Mouse (Mus musculus) left cerebral cortex, postnatal 25 days (tissue): Measurements from ENCODE around the gene Bnipl. TPM values are rescaled to one million over a fixed set of nuclear protein-coding genes. Genes with fewer than 3 reads are reported as not detected.

Source experiments
- DNase-seq, 2 experiments: peaks; one replicate each; pipeline ENCODE4 v3.0.0; 2022; ENCODE audit warnings: low spot score in 2 of 2, mixed read lengths in 1 of 2
- intact Hi-C: fragments of 180-260 bp; cut with DNase I; formaldehyde crosslinking; loops from one replicate; pipeline ENCODE4 v1.15.1; 2025
- total RNA-seq, 2 experiments: library from RNA; stranded (reverse); gene quantifications; 2 replicates each; pipeline ENCODE4 v1.2.3; 2021

Gene Bnipl
- total RNA-seq, 2 experiments from 2014 or later = 0.62 to 0.66 TPM

DNA sequence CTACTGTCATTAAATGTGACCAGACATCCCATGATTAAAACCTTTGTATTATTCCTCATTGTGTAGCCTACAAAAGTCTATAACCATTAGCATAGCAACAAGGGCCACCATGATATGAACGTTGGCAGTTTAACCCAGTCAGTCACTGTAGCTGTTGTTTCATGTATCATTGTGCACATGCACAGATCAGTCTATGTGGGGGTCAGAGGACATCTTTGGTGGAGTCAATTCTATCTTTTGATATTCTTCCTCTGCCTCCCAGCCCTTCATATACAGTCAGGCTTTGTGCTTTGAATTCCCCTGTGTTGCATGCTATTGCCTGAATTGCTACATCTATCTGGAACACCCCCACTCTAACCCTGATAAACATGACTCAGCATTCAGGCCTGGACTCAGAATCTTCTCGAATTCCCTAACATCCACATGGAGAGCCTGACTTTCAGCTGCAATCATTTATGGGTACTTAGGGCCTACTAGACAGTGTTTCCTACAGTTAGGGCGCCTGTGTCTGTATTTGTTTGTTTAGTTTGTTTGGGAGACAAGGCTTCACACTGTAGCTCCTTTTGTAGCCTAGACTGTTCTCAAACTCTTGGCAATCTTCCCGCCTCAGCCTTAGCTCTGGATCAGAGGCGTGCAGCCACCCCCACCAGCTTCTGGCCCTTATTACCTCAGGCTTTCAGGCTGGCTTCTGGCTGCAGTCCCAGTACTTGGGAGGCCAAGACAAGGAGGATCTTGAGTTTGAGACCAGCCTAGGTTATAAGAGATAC, 4.3 kb downstream of the Bnipl start:
- intact Hi-C loops = no loop called here
- DNase-seq = peak; percentile 38 to 72

DNA sequence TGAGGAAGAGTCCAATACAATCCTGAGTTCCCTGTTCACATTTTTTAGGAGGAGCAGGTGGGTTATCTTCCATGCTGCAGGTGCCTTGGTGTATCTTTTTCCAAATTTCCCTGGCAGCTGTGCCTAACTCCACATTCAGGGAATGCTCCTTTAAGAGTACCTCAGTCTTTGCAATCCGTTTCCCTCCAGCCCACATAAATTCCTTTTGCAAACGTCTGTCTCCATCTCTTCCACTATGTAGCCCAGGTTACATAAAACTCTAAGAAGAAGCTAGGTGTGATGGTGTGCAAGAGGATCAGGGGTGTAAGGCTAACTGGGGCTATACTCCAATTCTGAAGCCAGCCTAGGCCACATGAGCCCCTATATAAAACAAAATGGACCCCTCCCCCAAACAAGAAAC, 7.9 kb downstream of the Bnipl start:
- intact Hi-C loops = no loop called here

DNA sequence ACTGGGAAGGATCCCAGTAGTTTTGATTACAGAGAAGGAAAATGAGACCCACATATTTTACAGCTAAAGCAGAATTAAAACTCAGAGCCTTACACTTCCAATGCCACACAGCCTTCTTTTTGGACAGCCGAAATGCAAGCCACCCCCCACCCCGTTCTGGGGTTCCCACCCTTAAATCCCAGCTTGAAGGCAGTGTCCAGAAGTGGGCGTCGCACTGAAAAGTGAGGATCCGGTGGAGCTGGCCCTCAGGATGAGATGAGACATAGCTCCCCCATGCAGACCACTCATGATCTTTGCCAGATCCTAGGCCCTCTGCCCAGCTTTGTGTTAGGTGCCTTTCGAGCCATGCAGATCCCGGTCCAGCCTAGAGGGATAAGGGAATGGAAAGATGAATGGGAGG, 9.5 kb downstream of the Bnipl start, which contains the start of gene Gm128:
Gene Gm128 (minus strand): TSS at position 101 of the 400 bp plus-strand sequence.
- intact Hi-C loops = no loop called here
- DNase-seq = no peak

More for the DNA sequence above, 7.9 kb downstream of the Bnipl start:
- DNase-seq = peak in 1 of 2 experiments; percentile 62

DNA sequence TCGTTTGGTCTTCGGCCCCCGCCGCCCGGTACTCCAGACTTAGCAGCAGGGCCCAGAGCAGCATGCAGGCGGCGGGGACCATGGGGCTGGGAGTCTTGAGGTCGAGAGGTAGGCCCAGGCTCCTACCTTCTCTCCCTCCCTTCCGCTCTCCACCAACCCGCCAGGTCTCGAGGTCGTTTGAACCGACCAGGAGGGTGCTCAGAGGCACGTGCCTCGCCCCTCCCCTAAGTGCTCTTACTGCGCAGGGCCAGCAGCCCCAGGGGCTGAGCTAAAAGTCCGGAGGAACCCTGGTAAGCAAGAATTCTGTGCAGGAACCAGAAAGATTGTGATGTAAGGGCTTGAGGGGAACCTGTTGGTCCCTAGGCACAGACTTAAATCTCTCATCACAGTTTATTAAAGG, 10.1 kb downstream of the Bnipl start:
- intact Hi-C loops = no loop called here
- no peak for DNase-seq

DNA sequence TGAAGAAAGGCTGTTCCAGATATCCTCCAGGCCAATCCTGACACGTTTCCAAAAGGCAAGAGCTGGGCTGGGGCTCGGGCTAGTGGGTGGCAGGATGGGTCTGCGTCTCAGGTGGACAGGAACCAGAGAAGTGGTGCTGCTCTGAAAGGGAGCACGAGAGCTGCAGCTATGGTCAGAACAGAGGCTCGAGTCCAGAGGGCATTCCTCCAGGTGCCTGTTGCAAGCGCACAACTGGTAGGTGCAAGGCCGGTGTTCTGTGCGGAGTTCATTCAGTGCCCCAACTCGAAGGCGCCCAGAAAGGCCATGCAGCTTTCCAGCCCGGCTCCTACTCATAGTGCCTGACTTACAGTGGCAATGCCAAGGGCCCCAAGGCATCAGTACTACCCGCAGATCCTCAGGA, 11.0 kb downstream of the Bnipl start:
- intact Hi-C loops = no loop called here
- DNase-seq = no peak

DNA sequence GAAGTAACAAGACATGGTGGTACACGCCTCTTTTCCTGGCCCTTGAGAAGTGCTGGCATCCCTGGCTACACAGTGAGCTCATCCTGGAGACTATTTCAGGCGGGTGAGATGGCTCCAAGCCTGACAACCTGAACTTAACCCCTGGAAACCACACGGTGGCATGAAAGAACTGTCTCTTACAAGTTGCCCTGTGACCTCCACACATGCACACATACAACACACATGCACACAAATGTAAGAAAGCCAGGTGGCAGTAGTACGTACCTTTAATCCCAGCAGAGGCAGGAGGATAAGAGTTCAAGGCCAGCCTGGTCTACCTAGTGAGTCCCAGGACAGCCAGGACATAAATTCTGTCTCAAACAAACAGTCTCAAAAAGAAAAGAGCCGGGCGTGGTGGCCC, 12.0 kb downstream of the Bnipl start:
- no peak for DNase-seq
- intact Hi-C loops = no loop called here

DNA sequence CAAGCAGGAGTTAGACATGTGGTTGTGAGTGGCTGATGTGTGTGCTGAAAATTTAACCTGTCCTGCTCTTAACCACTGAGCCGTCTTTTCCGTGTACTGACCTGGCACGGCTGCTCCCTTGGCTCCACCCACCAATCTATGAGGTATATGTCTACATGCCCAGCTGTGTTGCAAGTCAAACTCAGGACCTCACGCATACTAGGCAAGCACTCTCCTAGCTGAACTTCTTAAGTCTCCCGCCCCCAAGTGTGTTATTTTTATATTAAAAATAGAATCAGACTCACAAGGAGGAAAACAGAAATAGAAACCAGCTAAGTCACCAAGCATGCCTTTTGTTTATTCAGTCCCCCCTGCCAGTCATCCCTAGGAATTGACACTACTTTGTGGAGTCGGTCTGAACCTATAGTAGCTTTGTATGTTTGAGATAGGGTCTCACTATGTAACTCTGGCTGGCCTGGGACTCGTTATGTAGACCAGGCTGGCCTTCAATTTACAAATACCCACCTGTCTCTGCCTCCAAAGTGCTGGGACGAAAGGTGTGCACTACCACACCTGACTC, 13.4 kb downstream of the Bnipl start:
- DNase-seq = no peak
- intact Hi-C loops = no loop called here

DNA sequence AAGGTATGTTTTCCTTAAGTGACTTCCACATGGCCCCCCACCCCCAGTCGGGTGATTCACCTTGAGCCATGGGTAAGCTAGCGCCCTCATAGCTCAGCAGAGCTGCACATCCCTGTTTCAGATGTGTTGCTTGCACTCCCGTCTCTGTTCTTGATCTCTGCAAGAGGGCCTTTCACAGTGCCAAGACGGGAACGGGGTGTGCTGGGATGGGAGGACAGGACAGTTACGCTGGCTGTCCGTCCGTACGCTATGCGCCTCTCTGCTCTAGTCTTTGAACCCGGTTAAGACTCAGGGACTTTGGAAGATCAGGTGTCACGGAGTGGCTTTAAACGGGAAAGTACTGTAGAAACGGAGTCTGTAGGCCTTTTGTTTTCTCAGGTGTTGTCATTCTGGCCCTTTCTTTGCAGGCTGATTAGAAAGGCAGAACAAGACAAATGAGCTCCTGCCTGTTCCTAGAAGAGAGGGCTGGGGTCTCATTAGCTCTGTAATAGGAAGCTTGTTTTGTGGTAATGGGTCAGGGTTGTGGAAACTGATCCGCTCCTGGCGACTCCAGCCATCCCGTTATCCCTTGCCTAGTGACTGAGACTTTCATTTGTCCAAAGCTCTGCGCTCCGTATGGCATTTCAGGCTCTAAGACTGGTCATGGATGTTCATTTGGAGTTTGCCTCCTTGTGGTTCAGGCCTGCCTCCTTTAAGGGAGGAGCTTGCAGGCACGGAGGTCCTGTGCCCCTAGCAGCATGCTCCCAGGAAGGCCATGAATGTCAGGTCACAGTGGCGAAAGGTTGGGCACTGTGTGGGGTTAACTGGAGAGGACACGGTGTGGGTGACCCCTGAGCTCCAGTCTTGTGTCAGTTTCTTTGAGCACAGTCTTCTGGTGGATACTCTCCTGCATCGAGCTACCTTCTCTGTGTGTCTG, 15.3 kb downstream of the Bnipl start:
- no peak for DNase-seq
- intact Hi-C loops = no loop called here

DNA sequence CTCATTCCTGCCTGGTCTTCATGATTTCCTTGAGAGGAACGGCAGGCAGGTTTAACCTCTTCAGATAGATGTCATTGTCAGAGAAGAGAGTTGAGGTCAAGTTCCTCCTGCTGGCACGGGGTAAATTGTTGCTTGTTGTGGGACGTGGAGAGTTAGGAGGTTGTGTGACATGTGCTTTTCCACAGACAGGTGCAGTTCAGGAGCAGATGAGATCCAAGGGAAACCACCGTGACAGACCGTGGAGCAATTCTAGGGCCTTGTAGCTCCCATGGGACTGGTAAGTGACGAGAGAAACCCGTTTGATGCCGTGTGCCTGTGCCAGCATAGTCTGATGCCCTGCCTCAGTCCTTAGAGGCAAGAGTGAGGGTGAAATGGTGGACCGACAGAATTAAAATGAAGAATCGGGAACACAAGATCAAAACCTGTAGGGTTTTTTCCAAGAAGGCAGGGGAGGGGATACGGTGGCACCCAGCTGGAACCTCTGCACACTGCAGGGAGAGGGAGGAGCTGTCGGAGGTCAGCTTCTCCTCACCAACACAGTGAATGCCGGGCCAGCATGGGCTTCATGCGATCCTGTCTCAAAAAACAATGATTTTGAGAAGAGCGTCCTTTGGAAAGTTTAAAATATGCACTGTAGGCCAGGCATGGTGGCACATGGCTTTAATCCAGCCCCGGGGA, 17.6 kb downstream of the Bnipl start:
- intact Hi-C loops = no loop called here
- DNase-seq = no peak

DNA sequence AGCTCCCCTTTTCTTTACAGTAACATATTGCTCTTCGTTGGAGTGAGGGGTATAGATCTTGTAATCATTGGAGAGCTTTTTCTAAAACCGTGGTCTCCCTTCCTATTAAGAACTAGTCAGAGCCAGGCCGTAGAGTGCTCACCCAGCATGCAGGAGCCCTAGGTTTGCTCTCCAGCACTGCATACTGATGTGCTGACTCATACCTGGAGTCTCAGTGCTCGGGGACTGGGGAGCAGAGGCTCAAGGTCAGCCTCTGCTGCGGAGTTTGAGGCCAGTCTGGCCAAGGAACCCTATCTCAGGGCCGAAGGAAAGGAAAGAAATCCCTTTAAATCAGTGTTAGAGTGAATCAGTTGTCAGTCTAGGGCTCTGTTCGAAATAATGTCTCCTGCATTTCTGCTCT, 18.2 kb downstream of the Bnipl start:
- intact Hi-C loops = no loop called here

DNA sequence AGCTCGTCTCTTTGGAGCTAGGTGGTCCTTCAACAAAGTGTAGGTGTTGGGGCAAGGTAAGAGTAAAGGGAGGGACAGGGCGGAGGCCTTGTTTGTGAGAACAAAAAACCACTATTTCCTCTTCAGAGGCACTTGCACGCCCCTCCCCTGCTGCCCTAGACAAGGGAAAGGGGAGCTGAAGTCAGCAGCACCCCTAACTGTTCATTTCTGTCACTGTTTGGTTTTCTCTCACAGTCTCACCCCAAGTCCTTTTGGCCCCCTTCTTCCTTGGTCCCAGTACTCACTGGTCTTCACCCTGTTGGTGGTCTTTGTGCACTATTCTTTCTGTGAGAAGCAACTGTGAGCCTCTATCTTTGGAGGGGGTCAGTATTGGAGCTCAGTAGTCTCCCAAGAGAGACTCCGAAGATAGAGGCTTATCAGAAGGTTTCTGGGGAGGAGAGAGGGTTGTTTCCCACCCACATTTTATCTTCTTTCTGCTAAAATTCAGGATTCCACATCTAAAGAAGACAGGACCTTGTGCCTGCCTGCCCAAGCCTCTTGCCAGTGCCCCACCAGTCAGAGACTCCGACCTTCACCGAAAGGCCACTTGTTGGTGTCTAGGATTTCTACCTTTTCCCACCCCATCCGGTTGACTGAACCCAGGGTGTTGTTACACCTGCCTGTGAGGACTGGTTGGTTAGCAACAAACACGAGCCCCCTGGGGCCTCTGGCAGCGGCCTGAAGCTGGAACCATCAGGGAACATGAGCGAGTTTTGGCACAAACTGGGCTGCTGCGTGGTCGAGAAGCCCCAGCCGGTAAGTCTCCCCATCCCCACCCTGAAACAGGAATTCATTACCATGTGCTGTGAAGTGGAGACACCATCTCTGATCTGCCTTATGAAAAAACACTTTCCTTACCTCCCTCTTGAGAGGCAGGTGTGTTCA, 19.4 kb downstream of the Bnipl start, which contains the start of gene Mllt11:
Gene Mllt11 (minus strand): TSS at position 874 of the 924 bp plus-strand sequence.
- no peak for DNase-seq

More for the DNA sequence above, 18.2 kb downstream of the Bnipl start:
- no peak for DNase-seq

DNA sequence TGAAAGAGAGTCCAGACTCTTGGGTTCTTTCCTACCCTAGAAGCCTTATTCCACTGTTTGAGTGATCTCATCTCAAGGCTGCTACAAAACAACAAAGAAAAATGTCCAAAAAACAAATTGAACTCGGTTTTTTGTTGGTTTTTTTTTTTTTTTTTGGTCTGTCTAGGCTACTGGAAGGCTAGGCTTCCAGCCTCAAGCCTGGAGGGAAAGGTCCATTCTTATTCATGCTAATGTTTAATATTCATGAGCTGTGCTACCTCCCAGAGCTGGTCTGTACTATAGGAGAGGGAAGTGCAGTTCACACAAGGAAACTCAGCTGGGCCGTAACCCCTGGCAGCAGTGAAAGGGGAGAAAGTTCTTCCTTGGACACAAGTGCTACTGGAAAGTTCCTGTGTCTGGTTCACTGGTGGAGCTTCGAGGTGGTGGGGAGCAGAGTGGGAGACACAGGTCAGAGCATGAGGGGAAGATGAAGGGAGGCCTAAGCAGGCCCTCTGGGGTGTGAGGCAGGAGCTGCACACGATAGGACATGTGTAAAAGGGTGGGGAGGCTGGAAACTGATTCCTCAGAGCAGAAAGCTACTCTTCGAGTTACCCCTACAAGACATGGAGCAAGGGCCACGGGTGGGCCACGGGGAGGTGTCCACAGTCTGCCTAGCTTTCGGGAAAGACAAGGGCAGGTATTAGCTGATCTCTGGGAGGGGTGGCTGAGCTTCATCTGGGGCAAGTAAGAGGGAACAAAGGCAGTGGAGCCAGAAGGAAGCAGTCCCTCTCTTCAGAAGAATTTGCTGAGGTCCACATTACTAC, 20.3 kb downstream of the Bnipl start:
- no peak for DNase-seq
- intact Hi-C loops = no loop called here

More for the DNA sequence above, 19.4 kb downstream of the Bnipl start, which contains the start of gene Mllt11:
- intact Hi-C loops = no loop called here

DNA sequence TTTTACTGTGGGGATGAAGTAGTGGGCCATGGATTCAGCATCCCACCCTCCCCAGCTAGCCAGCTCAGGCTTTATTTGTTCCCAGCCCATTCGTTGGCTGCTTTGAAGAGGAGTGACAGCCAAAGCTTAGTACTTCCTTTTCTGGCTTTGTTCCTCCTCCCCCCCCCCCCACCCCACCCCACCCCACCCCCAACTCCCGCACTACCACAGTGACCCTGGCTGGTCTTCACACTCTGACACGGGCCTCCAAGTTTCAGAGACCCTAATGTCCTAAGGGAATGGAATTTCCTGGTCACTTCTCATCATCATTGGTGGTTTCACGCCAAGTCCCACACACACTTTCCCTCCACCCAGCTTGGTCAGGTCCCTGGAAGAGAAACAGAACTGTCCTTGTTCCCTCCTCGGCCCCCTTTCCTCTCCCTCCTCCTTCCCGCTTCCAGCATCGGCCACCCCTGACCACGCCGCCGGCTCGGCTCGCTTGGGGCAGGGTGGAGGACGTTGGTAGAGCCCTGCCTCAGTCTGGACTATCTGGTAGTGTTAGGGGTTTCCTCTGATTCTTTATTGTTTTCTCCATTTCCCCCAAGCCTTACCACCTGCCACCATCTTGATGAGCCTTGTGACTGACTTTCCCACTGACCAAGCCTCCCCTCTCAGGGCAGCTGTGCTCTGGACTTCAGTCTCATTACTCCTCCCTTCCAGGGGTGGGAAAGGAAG, 21.1 kb downstream of the Bnipl start:
- intact Hi-C loops = loop anchor here (5.0 kb wide), 1 partner anchor 52 kb away; the partner anchor contains the start of genes Mindy1 and Prune1
- peak; percentile 51 to 56 for DNase-seq

DNA sequence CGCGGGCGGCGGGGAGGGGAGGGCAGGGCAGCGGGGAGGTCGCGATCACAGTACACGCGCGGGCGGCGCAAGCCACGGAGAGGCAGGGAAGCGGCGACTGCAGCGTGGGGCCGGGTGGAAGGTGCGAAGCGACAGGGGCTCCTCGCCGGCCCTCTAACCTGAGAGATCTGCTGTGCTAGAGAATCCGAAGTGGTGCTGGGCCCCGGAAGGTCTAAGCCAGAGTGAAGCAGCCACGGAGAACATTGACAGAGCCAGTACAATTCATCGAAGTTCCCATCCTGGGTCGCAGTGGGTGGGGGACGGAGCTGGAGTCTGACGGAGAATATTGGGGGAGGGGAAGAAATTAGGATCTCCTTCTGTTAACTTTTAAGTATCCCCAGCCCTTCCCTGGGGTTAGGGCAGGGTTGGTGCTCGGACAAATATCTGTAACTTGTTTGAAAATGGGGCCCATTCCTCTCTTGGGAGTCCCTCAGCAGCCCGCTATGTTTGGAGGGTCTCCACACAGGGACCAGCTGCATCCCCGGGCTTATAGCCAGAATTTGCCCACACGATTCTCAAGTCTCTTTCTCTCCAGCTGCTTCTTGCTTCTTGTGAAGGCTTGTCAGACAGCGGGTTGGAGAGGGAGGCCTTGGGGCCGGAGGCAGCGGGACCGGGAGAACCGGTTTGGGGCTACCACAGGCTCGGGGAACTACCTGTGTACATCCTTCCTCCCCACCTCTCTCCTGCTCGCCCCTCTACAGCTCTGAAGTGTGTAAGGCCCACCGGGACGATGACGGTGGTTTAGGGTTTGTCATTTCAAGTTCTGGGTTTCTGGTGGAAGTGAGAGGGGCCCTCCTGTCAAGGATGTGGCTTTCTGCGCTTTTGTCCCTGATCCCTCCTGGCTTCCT, 21.9 kb downstream of the Bnipl start:
- peak; percentile 67 to 87 for DNase-seq
- intact Hi-C loops = loop anchor here (5.0 kb wide), 1 partner anchor 53 kb away; the partner anchor contains the start of genes Mindy1 and Prune1

DNA sequence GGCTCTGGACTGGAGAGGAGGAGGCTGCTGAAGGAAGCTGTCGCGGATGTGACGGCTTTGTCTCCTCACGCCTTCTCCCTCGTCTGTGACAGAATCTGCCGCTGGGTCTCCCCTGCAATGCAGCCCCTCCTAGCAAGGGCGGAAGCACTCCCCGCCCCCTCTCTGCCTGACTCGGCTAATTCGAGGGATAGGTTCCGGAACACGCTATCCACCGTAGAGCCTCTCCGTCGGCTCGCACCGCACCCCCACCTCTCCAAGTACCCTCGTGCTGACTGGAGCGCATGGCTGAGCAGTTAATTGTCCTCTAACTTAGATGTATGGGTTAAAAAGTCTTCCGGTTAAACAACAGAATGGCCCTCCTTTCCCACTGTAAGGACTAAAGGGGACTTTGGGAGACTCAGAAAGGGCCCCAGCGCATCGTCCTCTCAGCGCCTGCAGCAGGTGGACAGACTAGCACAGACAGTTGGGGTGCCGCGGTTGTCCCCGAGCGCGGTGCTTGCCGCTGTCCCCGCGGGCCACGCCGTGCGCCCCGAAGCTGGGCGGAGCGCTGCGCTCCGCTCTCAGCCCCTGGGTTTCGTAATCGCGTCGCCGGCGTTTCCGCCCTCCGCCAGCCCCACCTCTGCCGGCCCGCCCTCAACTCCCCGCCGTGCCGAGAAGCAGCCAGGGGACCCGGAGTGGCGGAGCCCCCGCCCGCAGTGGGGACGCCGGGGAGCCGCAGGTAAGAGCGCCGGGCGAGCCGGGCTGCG, 22.7 kb downstream of the Bnipl start, which contains the start of gene Cdc42se1:
Gene Cdc42se1 (plus strand): TSS at position 585 of the 746 bp plus-strand sequence.
- intact Hi-C loops = loop anchor here (5.0 kb wide), 1 partner anchor 54 kb away; the partner anchor contains the start of genes Mindy1 and Prune1
- DNase-seq = peak; percentile 88 to 96
